Mouse (Mus musculus): Measurements from ENCODE around the gene Ganc. TPM values are rescaled to one million over a fixed set of nuclear protein-coding genes. Genes with fewer than 3 reads are reported as not detected.

The Ganc gene
- total and polyA plus RNA-seq, 2 experiments from 2014 or later, result 6.0 to 7.9 TPM

- ATAC-seq (ENCODE audit: low FRiP score), result no peak
- no peak for TF ChIP-seq CTCF (IDR thresholded peaks at IDR 0.05)
- no peaks in the 10 kb centered on the region for H3K4me1 ChIP-seq (ENCODE audit: insufficient read depth, low read length)
- H3K27ac ChIP-seq (ENCODE audit: low read depth, low read length), result no peak overlapping the region
- no peaks in the 10 kb centered on the region for H3K27me3 ChIP-seq (ENCODE audit: insufficient read depth, low read length)
- no peaks in the 10 kb centered on the region for H3K36me3 ChIP-seq (ENCODE audit: insufficient read depth, low read length)
- no peak overlapping the region for H3K4me2 ChIP-seq (ENCODE audit: low read depth, low read length, poor library complexity, severe bottlenecking)
- DNase-seq (ENCODE audit: low spot score), result no peak
- no peaks in the 10 kb centered on the region for H3K9me3 ChIP-seq (ENCODE audit: low read length)
- H3K9ac ChIP-seq (replicated peaks; ENCODE audit: low read length, poor library complexity, severe bottlenecking), result no peak overlapping the region
- no peak overlapping the region for H3K4me3 ChIP-seq (ENCODE audit: low read depth, low read length)
Measured at GRCm38 (mm10) chr2:120468011-120468410, 64.3 kb downstream of the Ganc start.

GRCm38 (mm10) chr2:120469220-120469619 is 65.5 kb downstream of the Ganc start:
- no peak for TF ChIP-seq CTCF (IDR thresholded peaks at IDR 0.05)
- H3K27ac ChIP-seq (ENCODE audit: low read depth, low read length), result no peak overlapping the region
- H3K4me1 ChIP-seq (ENCODE audit: insufficient read depth, low read length), result no peaks in the 10 kb centered on the region
- H3K9ac ChIP-seq (replicated peaks; ENCODE audit: low read length, poor library complexity, severe bottlenecking), result no peak overlapping the region
- ATAC-seq (ENCODE audit: low FRiP score) (no peak), DNase-seq (ENCODE audit: low spot score) (no peak)
- H3K27me3 ChIP-seq (ENCODE audit: insufficient read depth, low read length), result no peaks in the 10 kb centered on the region
- H3K9me3 ChIP-seq (ENCODE audit: low read length), result peaks cover 3% of the 10 kb centered on the region; the same call in 1 of the 2 replicates
- H3K4me3 ChIP-seq (ENCODE audit: low read depth, low read length), result no peak overlapping the region
- 88% methylated on average over 3 of the region's 3 CpGs for WGBS
- H3K36me3 ChIP-seq (ENCODE audit: insufficient read depth, low read length), result no peaks in the 10 kb centered on the region
- no peak overlapping the region for H3K4me2 ChIP-seq (ENCODE audit: low read depth, low read length, poor library complexity, severe bottlenecking)

GRCm38 (mm10) chr2:120469715-120470114 is 66.0 kb downstream of the Ganc start:
- WGBS, result 89% methylated on average over 10 of the region's 10 CpGs
- H3K36me3 ChIP-seq (ENCODE audit: insufficient read depth, low read length), result no peaks in the 10 kb centered on the region
- no peaks in the 10 kb centered on the region for H3K27me3 ChIP-seq (ENCODE audit: insufficient read depth, low read length)
- peaks cover 3% of the 10 kb centered on the region; the same call in 1 of the 2 replicates for H3K9me3 ChIP-seq (ENCODE audit: low read length)
- H3K9ac ChIP-seq (replicated peaks; ENCODE audit: low read length, poor library complexity, severe bottlenecking), result no peak overlapping the region
- H3K27ac ChIP-seq (ENCODE audit: low read depth, low read length), result no peak overlapping the region
- DNase-seq (ENCODE audit: low spot score), result no peak
- no peak overlapping the region for H3K4me2 ChIP-seq (ENCODE audit: low read depth, low read length, poor library complexity, severe bottlenecking)
- TF ChIP-seq CTCF (IDR thresholded peaks at IDR 0.05), result no peak
- H3K4me3 ChIP-seq (ENCODE audit: low read depth, low read length), result no peak overlapping the region
- ATAC-seq (ENCODE audit: low FRiP score), result no peak
- H3K4me1 ChIP-seq (ENCODE audit: insufficient read depth, low read length), result no peaks in the 10 kb centered on the region

- Histone ChIP-seq H3K9ac (replicated peaks; ENCODE audit: low read length, poor library complexity, severe bottlenecking) (no peak overlapping the region), H3K36me3 (ENCODE audit: insufficient read depth, low read length) (no peaks in the 10 kb centered on the region), H3K4me1 (ENCODE audit: insufficient read depth, low read length) (no peaks in the 10 kb centered on the region), H3K4me3 (ENCODE audit: low read depth, low read length) (no peak overlapping the region), H3K27ac (ENCODE audit: low read depth, low read length) (no peak overlapping the region), H3K9me3 (ENCODE audit: low read length) (peaks cover 3% of the 10 kb centered on the region; the same call in 1 of the 2 replicates), H3K4me2 (ENCODE audit: low read depth, low read length, poor library complexity, severe bottlenecking) (no peak overlapping the region), H3K27me3 (ENCODE audit: insufficient read depth, low read length) (no peaks in the 10 kb centered on the region)
- no peak for TF ChIP-seq CTCF (IDR thresholded peaks at IDR 0.05)
- no peak for DNase-seq (ENCODE audit: low spot score)
- 76% methylated on average over 4 of the region's 4 CpGs for WGBS
- no peak for ATAC-seq (ENCODE audit: low FRiP score)
Measured at GRCm38 (mm10) chr2:120470856-120471255, 67.2 kb downstream of the Ganc start.

- WGBS, result 44% methylated on average over 13 of the region's 13 CpGs
- H3K36me3 ChIP-seq (ENCODE audit: insufficient read depth, low read length), result no peaks in the 10 kb centered on the region
- DNase-seq (ENCODE audit: low spot score), result no peak
- no peak overlapping the region for H3K9ac ChIP-seq (replicated peaks; ENCODE audit: low read length, poor library complexity, severe bottlenecking)
- H3K4me3 ChIP-seq (ENCODE audit: low read depth, low read length), result no peak overlapping the region
- no peaks in the 10 kb centered on the region for H3K27me3 ChIP-seq (ENCODE audit: insufficient read depth, low read length)
- H3K27ac ChIP-seq (ENCODE audit: low read depth, low read length), result no peak overlapping the region
- no peak overlapping the region for H3K4me2 ChIP-seq (ENCODE audit: low read depth, low read length, poor library complexity, severe bottlenecking)
- ATAC-seq (ENCODE audit: low FRiP score), result no peak
- no peaks in the 10 kb centered on the region for H3K4me1 ChIP-seq (ENCODE audit: insufficient read depth, low read length)
- peaks cover 3% of the 10 kb centered on the region; the same call in 1 of the 2 replicates for H3K9me3 ChIP-seq (ENCODE audit: low read length)
- TF ChIP-seq CTCF (IDR thresholded peaks at IDR 0.05), result no peak
Measured at GRCm38 (mm10) chr2:120476277-120477087, 72.8 kb downstream of the Ganc start.

- peak; percentile 66 for TF ChIP-seq CTCF (IDR thresholded peaks at IDR 0.05)
- peak; percentile 66 for DNase-seq (ENCODE audit: low spot score)
- no peaks in the 10 kb centered on the region for H3K36me3 ChIP-seq (ENCODE audit: insufficient read depth, low read length)
- WGBS, result 54% methylated on average over 3 of the region's 3 CpGs
- H3K4me2 ChIP-seq (ENCODE audit: low read depth, low read length, poor library complexity, severe bottlenecking), result no peak overlapping the region
- no peak overlapping the region for H3K4me3 ChIP-seq (ENCODE audit: low read depth, low read length)
- no peaks in the 10 kb centered on the region for H3K27me3 ChIP-seq (ENCODE audit: insufficient read depth, low read length)
- H3K9ac ChIP-seq (replicated peaks; ENCODE audit: low read length, poor library complexity, severe bottlenecking), result no peak overlapping the region
- H3K4me1 ChIP-seq (ENCODE audit: insufficient read depth, low read length), result no peaks in the 10 kb centered on the region
- H3K27ac ChIP-seq (ENCODE audit: low read depth, low read length), result no peak overlapping the region
- H3K9me3 ChIP-seq (ENCODE audit: low read length), result peaks cover 3% of the 10 kb centered on the region; the same call in 1 of the 2 replicates
- ATAC-seq (ENCODE audit: low FRiP score), result no peak
Measured at GRCm38 (mm10) chr2:120478600-120478999, 74.9 kb downstream of the Ganc start.

Measured in midbrain, postnatal 0 days (tissue).